Comparison of ENCODE assay signal across 9 mouse cellular contexts in the genomic region with DNA sequence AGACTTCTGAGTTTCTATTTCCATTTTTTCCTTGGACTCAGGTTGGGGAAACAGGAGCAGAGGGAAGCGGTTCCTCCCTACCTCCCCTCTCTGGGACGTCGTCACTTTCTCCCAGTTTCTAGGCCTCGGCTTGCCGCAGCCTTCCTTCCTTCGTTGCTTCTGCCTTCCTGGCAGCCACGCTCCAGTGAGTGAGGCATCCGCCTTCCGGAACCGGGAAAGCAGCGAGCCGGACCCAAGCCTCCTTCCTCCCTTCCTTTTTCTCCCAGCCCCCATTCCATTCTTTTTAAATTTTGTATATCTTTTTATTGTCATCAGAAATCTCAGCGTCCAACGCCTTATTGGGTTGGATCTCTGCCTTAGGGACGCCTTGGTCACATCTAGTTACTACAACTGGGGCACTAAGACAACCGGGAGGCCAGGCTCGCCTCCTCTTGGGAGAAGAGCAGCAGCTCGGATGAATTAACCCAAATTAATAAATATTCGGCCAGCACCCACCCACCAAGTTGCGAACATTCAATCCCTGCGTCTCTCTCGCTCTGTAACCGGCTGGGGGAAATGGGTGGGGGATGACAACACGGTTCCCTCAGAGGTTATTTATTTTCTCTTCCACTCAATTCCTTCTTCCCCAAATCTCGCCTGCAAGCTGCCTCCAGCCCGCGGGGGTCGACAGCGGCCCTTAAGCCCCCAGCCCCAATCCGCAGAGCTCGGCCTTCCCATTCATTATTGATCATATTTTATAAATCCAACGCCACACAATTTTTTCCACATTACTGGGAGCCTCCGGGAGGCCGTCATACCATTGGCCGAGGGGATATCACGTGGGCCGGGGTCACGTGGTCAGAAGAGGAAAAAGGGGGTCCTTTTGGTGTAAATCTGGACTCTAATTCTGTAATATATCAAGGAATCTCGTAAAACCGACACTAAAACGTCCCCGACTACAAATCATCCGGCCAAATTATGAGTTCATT. TPM values are rescaled to one million over a fixed set of nuclear protein-coding genes. Genes with fewer than 3 reads are reported as not detected.
DNase-seq lines count a peak whose midpoint lies in the region; ATAC-seq and TF ChIP-seq lines count a peak whose summit lies in the region.
"Had no signal": no experiment of that assay in that cellular context is flagged by ENCODE, and none has a peak within 500 bp of the region (broad histone marks: within the 10 kb centered on the region; RNA-seq: fewer than 3 reads in every experiment).

A gene (plus strand): TSS at position 853 of the 968 bp plus-strand sequence.

- no peak for TF ChIP-seq CTCF in liver, postnatal 0 days (IDR thresholded peaks at IDR 0.05; ENCODE audit: low read depth)

- H3K27me3 ChIP-seq in forebrain, embryonic 10.5 days (ENCODE audit: poor library complexity, severe bottlenecking), result peaks cover 100% of the 10 kb centered on the region
- peaks cover 94% of the 10 kb centered on the region for H3K27me3 ChIP-seq in forebrain, embryonic 14.5 days (replicated peaks; ENCODE audit: control insufficient read depth, insufficient read depth, low read length)
- H3K27me3 ChIP-seq in intestine, embryonic 15.5 days (replicated peaks), result peaks cover 48% of the 10 kb centered on the region
- peaks cover 97% of the 10 kb centered on the region for H3K27me3 ChIP-seq in liver, postnatal 0 days (ENCODE audit: insufficient read depth, low read length)

- peaks cover 36% of the 10 kb centered on the region for H3K4me1 ChIP-seq in forebrain, embryonic 10.5 days
- no peaks in the 10 kb centered on the region for H3K4me1 ChIP-seq in forebrain, embryonic 14.5 days (ENCODE audit: control insufficient read depth, insufficient read depth, low read length)
- no peaks in the 10 kb centered on the region for H3K4me1 ChIP-seq in brown adipose tissue, adult 24 weeks (ENCODE audit: control insufficient read depth, insufficient read depth, insufficient read length, low read length)
- H3K4me1 ChIP-seq in intestine, embryonic 15.5 days (replicated peaks), result peaks cover 17% of the 10 kb centered on the region
- H3K4me1 ChIP-seq in liver, postnatal 0 days (ENCODE audit: insufficient read depth), result no peaks in the 10 kb centered on the region

- 1% methylated on average over 43 of the region's 43 CpGs for WGBS in forebrain, embryonic 10.5 days
- 1% methylated on average over 42 of the region's 43 CpGs for WGBS in forebrain, embryonic 14.5 days
- under 1% methylated on average over 43 of the region's 43 CpGs for WGBS in intestine, embryonic 15.5 days
- 3% methylated on average over 43 of the region's 43 CpGs for WGBS in liver, postnatal 0 days (ENCODE audit: insufficient replicate concordance)

- no peak within 1 kb of the TSS for H3K4me2 ChIP-seq in forebrain, embryonic 14.5 days (ENCODE audit: low read length)
- H3K4me2 ChIP-seq in intestine, embryonic 15.5 days (replicated peaks), result peak within 1 kb of the TSS; percentile 81
- H3K4me2 ChIP-seq in liver, postnatal 0 days (ENCODE audit: low read depth, low read length), result peak within 1 kb of the TSS; percentile 52

- no peak within 1 kb of the TSS for H3K27ac ChIP-seq in forebrain, embryonic 10.5 days
- no peak within 1 kb of the TSS for H3K27ac ChIP-seq in forebrain, embryonic 14.5 days (ENCODE audit: low read depth, low read length)
- H3K27ac ChIP-seq in brown adipose tissue, adult 24 weeks (replicated peaks; ENCODE audit: low read depth, low read length), result peak within 1 kb of the TSS; percentile 95
- H3K27ac ChIP-seq in intestine, embryonic 15.5 days, result peak within 1 kb of the TSS; percentile 91
- H3K27ac ChIP-seq in liver, postnatal 0 days (ENCODE audit: low read depth), result no peak within 1 kb of the TSS

- no peak within 1 kb of the TSS for H3K9ac ChIP-seq in forebrain, embryonic 14.5 days (ENCODE audit: low read length)
- H3K9ac ChIP-seq in intestine, embryonic 15.5 days, result peak within 1 kb of the TSS; percentile 74
- no peak within 1 kb of the TSS for H3K9ac ChIP-seq in liver, postnatal 0 days (replicated peaks)

- no peak for ATAC-seq in forebrain, embryonic 14.5 days
- ATAC-seq in intestine, embryonic 15.5 days, result no peak; the same call in 1 of the 2 replicates
- no peak for ATAC-seq in liver, postnatal 0 days

- DNase-seq in forebrain, embryonic 10.5 days (ENCODE audit: extremely low spot score, low spot score), result no peak
- DNase-seq in forebrain, embryonic 14.5 days (ENCODE audit: low spot score), result no peak
- DNase-seq in liver, postnatal 0 days, result no peak
- DNase-seq in left cerebral cortex, adult 18-20 months (ENCODE audit: low spot score in 2 of 2), result no peak
- DNase-seq in gastrocnemius, adult 18-20 months (ENCODE audit: low spot score), result no peak
- no peak for DNase-seq in layer of hippocampus, postnatal 36 days

- no peak for TF ChIP-seq EP300 in liver, postnatal 0 days (IDR thresholded peaks at IDR 0.05; ENCODE audit: low read depth)

- H3K36me3 ChIP-seq in forebrain, embryonic 10.5 days (replicated peaks), result no peaks in the 10 kb centered on the region
- H3K36me3 ChIP-seq in forebrain, embryonic 14.5 days (ENCODE audit: control insufficient read depth, insufficient read depth, low read length), result no peaks in the 10 kb centered on the region
- no peaks in the 10 kb centered on the region for H3K36me3 ChIP-seq in intestine, embryonic 15.5 days
- H3K36me3 ChIP-seq in liver, postnatal 0 days (replicated peaks; ENCODE audit: insufficient read depth, low read length), result no peaks in the 10 kb centered on the region

- no peaks in the 10 kb centered on the region for H3K9me3 ChIP-seq in forebrain, embryonic 10.5 days
- no peaks in the 10 kb centered on the region for H3K9me3 ChIP-seq in forebrain, embryonic 14.5 days (replicated peaks; ENCODE audit: control insufficient read depth, low read length)
- H3K9me3 ChIP-seq in intestine, embryonic 15.5 days, result no peaks in the 10 kb centered on the region
- H3K9me3 ChIP-seq in liver, postnatal 0 days (ENCODE audit: low read length), result no peaks in the 10 kb centered on the region

- peak within 1 kb of the TSS; percentile 33 for H3K4me3 ChIP-seq in forebrain, embryonic 10.5 days
- H3K4me3 ChIP-seq in forebrain, embryonic 14.5 days (ENCODE audit: low read depth, low read length), result no peak within 1 kb of the TSS
- peak within 1 kb of the TSS; percentile 77 for H3K4me3 ChIP-seq in brown adipose tissue, adult 24 weeks (ENCODE audit: insufficient read depth, low read depth, low read length)
- peak within 1 kb of the TSS; percentile 54 for H3K4me3 ChIP-seq in intestine, embryonic 15.5 days (replicated peaks)
- H3K4me3 ChIP-seq in liver, postnatal 0 days (ENCODE audit: low read depth, low read length), result peak within 1 kb of the TSS; percentile 29
- H3K4me3 ChIP-seq: erythroblast, embryonic 14.5 days had no signal

RNA-seq across cellular contexts. Expression of the gene that starts here (rescaled TPM):
- not detected in 2 replicates for polyA plus RNA-seq in forebrain, embryonic 10.5 days (2016; fragmentation: Nextera tagmentation; extraction: Ambion mirVana)
- polyA plus RNA-seq in forebrain, embryonic 14.5 days (2014; fragmentation: Nextera tagmentation; extraction: Ambion mirVana), result not detected in 2 replicates
- polyA plus RNA-seq in brown adipose tissue, adult 24 weeks (2012; ENCODE audit: insufficient read depth, insufficient read length, missing spikeins), result 2.1 and 2.6 TPM in 2 replicates
- polyA plus RNA-seq in intestine, embryonic 15.5 days (2015; fragmentation: Nextera tagmentation; extraction: Ambion mirVana), result 10.7 and 12.4 TPM in 2 replicates
- polyA plus RNA-seq in liver, postnatal 0 days (2015; fragmentation: Nextera tagmentation; extraction: Ambion mirVana), result 0.27 and 0.51 TPM in 2 replicates
- total RNA-seq in left cerebral cortex, adult 18-20 months (2021), result not detected
- total RNA-seq in gastrocnemius, adult 18-20 months (2021), result under 1 TPM; 0.41 to 0.81 TPM
- not detected for total RNA-seq in layer of hippocampus, postnatal 36 days (2021)
- polyA plus RNA-seq: erythroblast, embryonic 14.5 days had no signal

Comparison
In these comparisons a context has a peak if more than half of its experiments do, and no peak if none do; other contexts are left out.
1. H3K27ac ChIP-seq: peak in brown adipose tissue, adult 24 weeks (single experiment) and intestine, embryonic 15.5 days (single experiment); none in forebrain, embryonic 10.5 days (single experiment), forebrain, embryonic 14.5 days (single experiment) and liver, postnatal 0 days (single experiment).